Mouse (Mus musculus) kidney, embryonic 16.5 days (tissue): Measurements from ENCODE around the gene Gigyf2. TPM values are rescaled to one million over a fixed set of nuclear protein-coding genes. Genes with fewer than 3 reads are reported as not detected.

ENCODE experiments used
- ATAC-seq: fragments of 200-750 bp; cut with Nextera tagmentation; 2 replicates; pipeline ENCODE4 v1.8.0; 2017; ENCODE audit warnings: moderate TSS enrichment; ENCODE audit not compliant: low FRiP score, low TSS enrichment
- H3K27ac ChIP-seq: fragments of 300-500 bp; sonication (generic); 2 replicates; pipeline ENCODE4 v1.5.1; 2014; ENCODE audit warnings: low read length
- H3K27me3 ChIP-seq: fragments of 300-500 bp; sonication (generic); 2 replicates; pipeline ENCODE4 v1.6.1; 2014; ENCODE audit warnings: low read length, control low read depth, mixed read lengths; ENCODE audit not compliant: insufficient read depth
- H3K36me3 ChIP-seq: fragments of 300-500 bp; sonication (generic); 2 replicates; pipeline ENCODE4 v1.6.1; 2014; ENCODE audit warnings: low read length, control low read depth, mixed read lengths; ENCODE audit not compliant: insufficient read depth
- H3K4me1 ChIP-seq: fragments of 300-500 bp; sonication (generic); 2 replicates; pipeline ENCODE4 v1.6.1; 2014; ENCODE audit warnings: low read length, control low read depth, mixed read lengths; ENCODE audit not compliant: insufficient read depth
- H3K4me2 ChIP-seq: fragments of 300-500 bp; sonication (generic); replicated peaks from 2 replicates; pipeline ENCODE4 v1.6.1; 2014; ENCODE audit warnings: low read depth, low read length
- H3K4me3 ChIP-seq: fragments of 300-500 bp; sonication (generic); 2 replicates; pipeline ENCODE4 v1.5.1; 2014; ENCODE audit warnings: mild to moderate bottlenecking, low read length
- H3K9ac ChIP-seq: fragments of 300-500 bp; sonication (generic); replicated peaks from 2 replicates; pipeline ENCODE4 v1.6.1; 2014; ENCODE audit warnings: low read length
- H3K9me3 ChIP-seq: fragments of 300-500 bp; sonication (generic); 2 replicates; pipeline ENCODE4 v1.6.1; 2016; ENCODE audit warnings: low read length, control low read depth
- WGBS: fragments of 180-500 bp; shearing (Covaris S2); extraction: QIAGEN DNeasy Blood & Tissue Kit; methylation state at CpG from one replicate; pipeline ENCODE4 v1.1.7; 2014; 5-methylcytosine and 5-hydroxymethylcytosine counted together
- polyA plus RNA-seq: library from polyadenylated mRNA; unstranded; fragments of >200 nt; fragmentation: Nextera tagmentation; extraction: Ambion mirVana; gene quantifications from 2 replicates; pipeline ENCODE4 v1.2.1, GENCODE M21; 2015

Gene Gigyf2
- polyA plus RNA-seq, 1 experiment from 2014 or later: 59.2 TPM

DNA sequence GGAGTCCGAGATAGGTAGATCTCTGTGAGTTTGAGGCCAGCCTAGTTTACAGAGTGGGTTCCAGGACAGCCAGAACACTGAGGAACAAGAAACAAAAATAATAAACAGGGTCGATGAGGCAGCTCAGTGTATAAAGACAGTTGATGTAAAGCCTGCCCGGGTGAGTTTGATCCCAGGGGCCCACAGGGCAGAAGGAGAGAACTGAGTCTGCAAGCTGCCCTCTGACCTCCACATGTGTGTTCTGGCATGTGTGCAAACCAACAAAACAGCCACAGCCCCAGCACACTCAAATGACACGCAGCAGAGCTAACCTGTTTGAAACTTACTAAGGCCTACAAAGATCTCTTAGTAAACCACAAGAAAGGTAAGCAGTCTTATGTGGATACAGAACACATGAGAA is 31.8 kb upstream of the Gigyf2 start:
- no peaks in the 10 kb centered on the region for H3K27me3 ChIP-seq
- ATAC-seq: no peak
- peak overlapping the region; percentile 91 for H3K27ac ChIP-seq
- no peak overlapping the region for H3K4me2 ChIP-seq
- WGBS: 27% methylated on average over 4 of the region's 4 CpGs
- H3K36me3 ChIP-seq: no peaks in the 10 kb centered on the region
- H3K9ac ChIP-seq: no peak overlapping the region; the same call in 1 of the 2 replicates
- H3K4me3 ChIP-seq: no peak overlapping the region
- peaks cover 18% of the 10 kb centered on the region for H3K4me1 ChIP-seq
- no peaks in the 10 kb centered on the region for H3K9me3 ChIP-seq

DNA sequence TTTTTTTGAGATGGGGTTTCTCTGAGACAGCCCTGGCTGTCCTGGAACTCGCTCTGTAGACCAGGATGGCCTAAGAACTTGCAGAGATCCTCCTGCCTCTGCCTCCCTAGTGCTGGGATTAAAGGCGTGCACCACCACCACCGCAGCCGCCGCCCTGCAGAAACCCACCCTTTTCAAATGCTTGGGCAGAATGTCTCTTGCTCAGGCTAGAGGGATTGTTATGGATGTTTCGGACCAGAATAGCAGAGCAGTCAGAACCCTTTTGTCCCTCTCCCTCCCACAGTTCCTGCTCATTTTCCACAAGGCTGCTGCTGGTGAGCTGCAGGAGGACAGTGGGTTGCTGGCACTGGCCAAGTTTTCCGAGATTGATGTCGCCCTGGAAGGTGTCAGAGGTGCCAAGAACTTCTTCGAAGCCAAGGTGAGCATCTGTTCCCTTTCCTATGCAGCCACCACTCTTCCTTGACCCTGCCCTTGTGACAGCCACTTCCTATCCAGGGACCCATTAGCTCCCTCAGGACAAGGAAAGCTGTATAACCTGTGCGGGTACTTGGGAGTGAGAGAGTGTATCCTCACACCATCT is 29.4 kb upstream of the Gigyf2 start:
- Histone ChIP-seq H3K9ac (no peak overlapping the region), H3K4me1 (peaks cover 15% of the 10 kb centered on the region), H3K27me3 (no peaks in the 10 kb centered on the region), H3K27ac (no peak overlapping the region), H3K4me3 (no peak overlapping the region), H3K36me3 (no peaks in the 10 kb centered on the region), H3K9me3 (no peaks in the 10 kb centered on the region), H3K4me2 (no peak overlapping the region)
- WGBS: 85% methylated on average over 10 of the region's 10 CpGs
- ATAC-seq: no peak

DNA sequence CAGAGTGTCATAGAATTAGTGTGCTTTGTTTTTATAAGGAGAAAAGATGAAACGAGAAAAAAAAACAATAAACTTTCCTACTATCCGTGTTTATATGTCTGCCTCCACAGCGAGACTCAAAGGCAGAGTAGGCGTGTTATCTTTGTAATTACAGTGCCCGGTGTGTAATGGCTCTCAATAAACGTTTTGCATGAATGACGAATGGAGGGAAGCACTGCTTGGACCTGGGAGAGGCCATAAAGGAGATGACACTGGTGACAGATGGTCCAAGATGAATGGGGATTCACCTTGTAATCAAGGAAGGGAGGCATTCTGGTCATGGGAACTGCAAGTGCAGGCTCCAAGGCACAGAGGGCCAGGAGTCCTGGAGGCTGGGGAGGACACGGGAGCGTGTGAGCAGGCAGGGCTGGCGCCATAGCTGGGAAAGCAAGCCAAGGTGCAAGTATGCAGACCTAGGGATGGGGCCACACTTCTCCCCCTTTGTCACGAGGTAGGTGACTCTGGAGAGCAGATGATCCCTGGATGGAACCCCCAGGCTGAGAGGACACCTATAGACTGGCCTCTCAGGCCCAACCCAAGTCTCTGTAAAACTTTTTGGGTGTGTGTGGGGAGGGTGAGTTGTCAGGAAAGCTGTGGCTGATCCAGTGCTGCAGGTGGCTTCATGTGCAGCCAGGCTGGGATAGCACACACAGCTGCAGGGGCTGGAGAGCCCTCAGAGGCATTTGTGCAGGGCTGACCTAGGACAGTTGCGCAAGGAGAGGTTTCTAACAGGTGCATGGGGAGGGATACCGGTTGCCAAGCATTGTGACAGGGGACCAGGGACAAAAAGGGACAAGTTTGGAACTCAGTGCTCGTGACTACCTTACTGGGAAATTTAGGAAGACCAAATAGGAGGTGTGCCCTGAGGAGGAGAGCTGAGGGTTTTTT is 26.2 kb upstream of the Gigyf2 start:
- Histone ChIP-seq H3K27me3 (no peaks in the 10 kb centered on the region), H3K4me3 (no peak overlapping the region), H3K4me1 (no peaks in the 10 kb centered on the region), H3K27ac (no peak overlapping the region), H3K4me2 (no peak overlapping the region), H3K36me3 (no peaks in the 10 kb centered on the region), H3K9me3 (no peaks in the 10 kb centered on the region), H3K9ac (no peak overlapping the region)
- ATAC-seq: peak; percentile 44; the same call in 1 of the 2 replicates
- WGBS: 42% methylated on average over 14 of the region's 14 CpGs

DNA sequence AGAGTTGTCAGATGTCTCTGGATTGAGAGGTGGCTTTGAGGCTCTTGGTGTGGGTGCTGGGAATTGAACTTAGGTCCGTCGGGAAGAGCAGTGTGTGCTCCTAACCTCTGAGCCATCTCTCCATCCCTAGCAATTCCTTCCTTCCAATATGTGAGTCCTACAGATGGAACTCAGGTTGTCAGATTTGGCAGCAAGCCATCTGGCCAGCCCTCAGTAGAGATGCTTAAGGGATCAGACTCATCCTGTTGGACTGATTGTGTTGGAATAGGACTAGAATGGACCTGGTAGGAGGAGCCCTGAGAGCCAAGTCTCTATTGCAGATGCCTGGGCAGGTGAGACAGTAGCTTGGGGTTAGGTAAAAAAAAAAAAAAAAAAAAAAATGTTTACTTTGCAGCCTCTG is 24.8 kb upstream of the Gigyf2 start:
- ATAC-seq: no peak
- no peaks in the 10 kb centered on the region for H3K4me1 ChIP-seq
- no peaks in the 10 kb centered on the region for H3K9me3 ChIP-seq
- H3K27ac ChIP-seq: no peak overlapping the region
- H3K36me3 ChIP-seq: no peaks in the 10 kb centered on the region
- no peak overlapping the region for H3K9ac ChIP-seq
- H3K27me3 ChIP-seq: no peaks in the 10 kb centered on the region
- no peak overlapping the region for H3K4me3 ChIP-seq
- no peak overlapping the region for H3K4me2 ChIP-seq
- 94% methylated on average over 2 of the region's 2 CpGs for WGBS

DNA sequence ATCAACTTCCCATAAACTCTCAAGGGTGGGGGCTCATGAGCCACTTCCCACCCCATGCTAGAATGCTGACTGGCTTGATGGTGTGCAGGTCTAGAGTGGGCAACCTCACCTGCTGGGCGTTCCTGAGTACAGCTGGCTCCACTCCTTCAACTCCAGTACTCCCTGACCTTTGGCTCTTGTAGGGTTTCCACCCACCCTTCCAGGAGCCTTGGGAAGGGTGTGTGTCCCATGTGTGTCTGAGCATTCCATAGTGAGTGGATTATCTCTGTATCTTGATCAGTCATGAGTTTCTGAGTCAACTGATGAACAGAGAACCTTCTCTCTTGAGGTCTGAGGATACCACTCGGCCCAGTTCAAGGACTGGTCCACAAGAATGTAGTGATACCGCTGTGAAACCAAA is 17.8 kb upstream of the Gigyf2 start:
- Histone ChIP-seq H3K4me2 (no peak overlapping the region), H3K4me3 (no peak overlapping the region), H3K4me1 (no peaks in the 10 kb centered on the region), H3K27ac (no peak overlapping the region), H3K9ac (no peak overlapping the region), H3K9me3 (no peaks in the 10 kb centered on the region), H3K36me3 (no peaks in the 10 kb centered on the region), H3K27me3 (no peaks in the 10 kb centered on the region)
- no peak for ATAC-seq
- 95% methylated on average over 3 of the region's 3 CpGs for WGBS

DNA sequence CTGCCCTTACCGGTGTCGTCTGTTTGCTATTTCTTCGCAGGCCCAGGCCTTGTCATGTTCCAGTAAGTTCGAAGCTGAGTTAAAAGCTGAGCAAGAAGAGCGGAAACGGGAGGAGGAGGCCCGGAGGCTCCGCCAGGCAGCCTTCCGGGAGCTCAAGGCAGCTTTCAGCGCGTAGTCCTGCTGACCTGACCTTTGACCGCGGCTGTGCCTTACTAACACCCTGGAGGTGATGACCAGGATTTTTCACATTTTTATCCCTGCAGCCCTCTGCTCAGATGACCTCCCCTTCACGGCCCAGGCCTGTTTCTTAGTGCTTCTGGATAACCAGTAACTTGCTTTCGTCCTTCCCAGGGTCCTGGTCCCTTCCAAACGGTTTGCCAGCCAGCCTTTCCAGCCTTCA is 17.2 kb upstream of the Gigyf2 start:
- no peak overlapping the region for H3K9ac ChIP-seq
- WGBS: 79% methylated on average over 16 of the region's 16 CpGs
- H3K4me1 ChIP-seq: no peaks in the 10 kb centered on the region
- no peaks in the 10 kb centered on the region for H3K36me3 ChIP-seq
- ATAC-seq: no peak
- no peaks in the 10 kb centered on the region for H3K9me3 ChIP-seq
- H3K4me2 ChIP-seq: no peak overlapping the region
- H3K4me3 ChIP-seq: no peak overlapping the region
- no peaks in the 10 kb centered on the region for H3K27me3 ChIP-seq
- H3K27ac ChIP-seq: no peak overlapping the region

DNA sequence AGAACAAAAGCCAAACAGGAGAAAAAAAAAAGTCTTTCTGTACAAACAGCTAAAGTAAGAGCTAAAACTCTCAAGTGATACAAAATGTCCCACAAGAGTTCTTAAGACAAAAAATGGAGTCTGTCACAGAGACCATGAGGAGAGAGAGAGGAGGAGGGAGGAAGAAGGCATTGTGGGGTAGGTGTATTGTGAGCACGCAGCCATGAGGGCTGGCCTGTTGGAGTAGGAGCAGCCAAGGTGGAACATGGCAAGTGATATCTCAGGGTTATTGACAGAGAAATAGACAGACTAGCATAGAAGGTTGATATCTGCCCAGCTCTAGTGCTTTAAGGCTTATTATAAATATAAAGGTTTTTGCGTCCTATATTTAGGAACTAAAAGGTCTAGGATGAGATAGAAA is 14.1 kb upstream of the Gigyf2 start:
- H3K9ac ChIP-seq: no peak overlapping the region
- 86% methylated on average over 2 of the region's 2 CpGs for WGBS
- no peak overlapping the region for H3K4me2 ChIP-seq
- no peaks in the 10 kb centered on the region for H3K4me1 ChIP-seq
- H3K4me3 ChIP-seq: no peak overlapping the region
- no peak for ATAC-seq
- no peaks in the 10 kb centered on the region for H3K27me3 ChIP-seq
- no peaks in the 10 kb centered on the region for H3K36me3 ChIP-seq
- no peaks in the 10 kb centered on the region for H3K9me3 ChIP-seq
- H3K27ac ChIP-seq: no peak overlapping the region

DNA sequence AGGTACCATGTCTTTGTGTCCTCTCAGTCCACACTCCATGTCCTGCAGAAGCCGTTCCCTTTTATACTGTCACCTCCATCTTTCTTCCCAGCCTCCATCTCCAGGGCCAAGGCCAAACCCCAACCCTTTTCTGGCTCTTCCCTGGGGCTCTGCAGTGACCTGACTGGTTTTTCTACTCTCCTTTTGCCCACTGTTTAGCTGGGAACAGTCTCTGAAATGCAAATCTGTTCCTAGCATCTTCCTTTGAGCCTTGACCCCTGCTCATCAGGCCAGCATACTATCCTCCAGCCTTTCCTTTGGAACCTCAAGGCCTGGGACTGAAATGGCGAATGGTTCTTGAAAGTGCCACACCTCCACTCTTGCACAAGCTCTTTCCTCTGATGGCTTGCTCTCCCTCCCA is 13.7 kb upstream of the Gigyf2 start:
- Histone ChIP-seq H3K27me3 (no peaks in the 10 kb centered on the region), H3K36me3 (no peaks in the 10 kb centered on the region), H3K4me1 (no peaks in the 10 kb centered on the region), H3K9ac (no peak overlapping the region), H3K4me2 (no peak overlapping the region), H3K9me3 (no peaks in the 10 kb centered on the region), H3K27ac (no peak overlapping the region), H3K4me3 (no peak overlapping the region)
- no peak for ATAC-seq
- 88% methylated on average over 2 of the region's 2 CpGs for WGBS

DNA sequence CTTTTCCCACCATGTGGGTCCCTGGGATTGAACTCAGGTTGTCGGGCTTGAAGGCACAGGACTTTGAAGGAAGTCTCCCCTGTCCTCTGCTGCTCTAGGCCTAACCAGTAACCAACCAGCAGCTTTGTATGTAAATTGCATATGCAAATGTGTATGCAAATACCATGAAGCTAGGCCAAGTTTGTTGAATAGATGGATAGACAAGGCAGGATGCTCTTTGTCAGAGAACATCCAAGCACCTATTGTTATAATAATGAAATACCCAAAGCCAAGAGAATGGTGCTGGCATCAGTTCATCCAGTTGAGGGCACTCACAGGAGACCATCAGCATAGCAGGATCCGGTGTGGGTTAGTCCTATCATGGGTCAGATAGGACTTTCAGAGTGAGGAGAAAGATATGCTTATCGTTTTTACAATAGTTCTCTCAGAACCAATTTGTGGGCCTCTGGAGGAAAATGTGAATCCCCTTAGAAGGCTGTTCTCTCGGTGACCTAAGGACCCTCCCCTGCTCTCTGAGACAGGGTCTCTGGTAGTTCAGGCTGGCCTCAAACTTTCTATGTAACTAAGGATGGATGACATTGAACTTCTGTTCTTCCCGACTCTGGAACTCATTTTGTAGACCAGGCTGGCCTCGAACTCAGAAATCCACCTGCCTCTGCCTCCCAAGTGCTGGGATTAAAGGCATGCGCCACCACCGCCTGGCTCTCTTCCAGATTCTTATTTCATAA is 12.8 kb upstream of the Gigyf2 start:
- Histone ChIP-seq H3K27me3 (no peaks in the 10 kb centered on the region), H3K36me3 (no peaks in the 10 kb centered on the region), H3K9me3 (no peaks in the 10 kb centered on the region), H3K9ac (no peak overlapping the region), H3K4me2 (no peak overlapping the region), H3K4me3 (no peak overlapping the region), H3K27ac (no peak overlapping the region), H3K4me1 (no peaks in the 10 kb centered on the region)
- no peak for ATAC-seq
- WGBS: 90% methylated on average over 8 of the region's 8 CpGs

DNA sequence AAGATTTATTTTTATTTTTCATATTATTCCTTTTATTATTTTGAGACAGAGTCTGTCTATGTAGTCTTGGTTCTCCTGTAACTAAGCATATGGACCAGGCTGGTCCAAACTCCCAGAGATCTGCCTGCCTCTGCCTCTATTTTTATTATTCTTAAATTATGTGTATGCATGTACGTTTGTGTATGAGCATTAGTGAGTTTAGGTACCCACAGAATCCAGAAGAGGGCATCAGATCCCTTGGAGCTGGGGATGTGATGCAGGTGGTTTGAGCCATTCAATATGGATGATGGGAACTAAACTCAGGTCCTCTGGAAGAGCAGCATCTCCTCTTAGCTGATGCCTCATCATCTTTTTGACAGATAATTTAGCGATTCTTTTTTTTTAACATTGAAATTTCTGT is 11.4 kb upstream of the Gigyf2 start:
- H3K4me3 ChIP-seq: no peak overlapping the region
- H3K9me3 ChIP-seq: peaks cover 9% of the 10 kb centered on the region
- ATAC-seq: no peak
- H3K27me3 ChIP-seq: no peaks in the 10 kb centered on the region
- H3K36me3 ChIP-seq: no peaks in the 10 kb centered on the region
- no peak overlapping the region for H3K4me2 ChIP-seq
- no peak overlapping the region for H3K27ac ChIP-seq
- H3K4me1 ChIP-seq: no peaks in the 10 kb centered on the region
- 88% methylated on average over 2 of the region's 2 CpGs for WGBS
- no peak overlapping the region for H3K9ac ChIP-seq
